Mouse (Mus musculus): ENCODE measurements at regions not wholly inside any gene's neighbourhood (a gene's known extent, or its start where the extent isn't known, plus 50 kb on each side); places are given as distances from the start of the nearest gene placed in this dataset.

GRCm38 (mm10) chr11:17859364-17860131 lies 94.1 kb downstream of the Etaa1 start:
- Histone ChIP-seq H3K36me3 (ENCODE audit: control insufficient read depth, insufficient read depth, low read length) (no peaks in the 10 kb centered on the region), H3K27ac (replicated peaks; ENCODE audit: low read depth, low read length) (no peak overlapping the region), H3K4me3 (ENCODE audit: low read depth, low read length) (no peak overlapping the region), H3K27me3 (replicated peaks; ENCODE audit: control insufficient read depth, insufficient read depth, low read length) (no peaks in the 10 kb centered on the region), H3K4me1 (ENCODE audit: control insufficient read depth, insufficient read depth, low read length) (peaks cover 6% of the 10 kb centered on the region; the same call in 1 of the 2 replicates), H3K4me2 (ENCODE audit: low read depth, low read length) (no peak overlapping the region), H3K9me3 (ENCODE audit: control insufficient read depth, low read length) (no peaks in the 10 kb centered on the region), H3K9ac (ENCODE audit: low read depth, low read length) (no peak overlapping the region)
- 45% methylated on average over 9 of the region's 9 CpGs for WGBS
- DNase-seq (ENCODE audit: low spot score) (no peak), ATAC-seq (ENCODE audit: low read depth) (no peak)

DNA sequence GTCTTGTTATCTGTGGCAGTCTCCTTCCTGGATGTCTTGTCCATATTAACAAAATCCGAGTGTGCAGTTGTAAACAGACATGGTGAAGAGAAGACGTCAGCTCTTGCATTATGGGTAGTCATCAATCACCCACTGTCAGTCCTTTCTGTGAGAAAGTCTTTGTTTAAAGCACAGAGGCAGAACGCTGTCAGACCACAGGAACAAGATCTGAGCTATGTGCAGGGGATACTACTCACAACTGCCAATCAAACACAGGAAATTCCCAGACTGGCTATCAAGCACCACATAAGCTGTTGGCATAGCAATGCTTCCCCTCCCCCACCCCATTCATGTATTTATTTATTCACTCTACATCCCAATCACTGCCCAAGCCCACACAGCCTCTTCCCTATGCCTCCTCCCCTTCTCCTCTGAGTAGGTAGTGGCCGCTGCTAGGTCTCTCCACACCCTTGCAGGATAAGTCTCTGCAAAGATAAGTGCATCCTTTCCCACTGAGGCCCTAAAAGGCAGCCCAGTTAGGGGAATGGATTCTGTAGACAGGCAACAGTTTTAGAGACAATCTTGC lies 88.8 kb downstream of the Etaa1 start:
- Histone ChIP-seq H3K4me3 (ENCODE audit: low read depth, low read length) (no peak overlapping the region), H3K4me1 (ENCODE audit: control insufficient read depth, insufficient read depth, low read length) (no peaks in the 10 kb centered on the region), H3K36me3 (ENCODE audit: control insufficient read depth, insufficient read depth, low read length) (no peaks in the 10 kb centered on the region), H3K27ac (replicated peaks; ENCODE audit: low read depth, low read length) (no peak overlapping the region), H3K4me2 (ENCODE audit: low read depth, low read length) (no peak overlapping the region), H3K9me3 (ENCODE audit: control insufficient read depth, low read length) (no peaks in the 10 kb centered on the region), H3K27me3 (replicated peaks; ENCODE audit: control insufficient read depth, insufficient read depth, low read length) (no peaks in the 10 kb centered on the region), H3K9ac (ENCODE audit: low read depth, low read length) (no peak overlapping the region)
- ATAC-seq (ENCODE audit: low read depth) (no peak), DNase-seq (ENCODE audit: low spot score) (no peak)
- WGBS = 40% methylated on average over 4 of the region's 4 CpGs

GRCm38 (mm10) chr11:17870690-17871089 lies 83.0 kb downstream of the Etaa1 start:
- Histone ChIP-seq H3K4me3 (ENCODE audit: low read depth, low read length) (no peak overlapping the region), H3K4me1 (ENCODE audit: control insufficient read depth, insufficient read depth, low read length) (no peaks in the 10 kb centered on the region), H3K4me2 (ENCODE audit: low read depth, low read length) (no peak overlapping the region), H3K9me3 (ENCODE audit: control insufficient read depth, low read length) (no peaks in the 10 kb centered on the region), H3K9ac (ENCODE audit: low read depth, low read length) (no peak overlapping the region), H3K36me3 (ENCODE audit: control insufficient read depth, insufficient read depth, low read length) (no peaks in the 10 kb centered on the region), H3K27me3 (replicated peaks; ENCODE audit: control insufficient read depth, insufficient read depth, low read length) (no peaks in the 10 kb centered on the region), H3K27ac (replicated peaks; ENCODE audit: low read depth, low read length) (no peak overlapping the region)
- 81% methylated on average over 2 of the region's 2 CpGs for WGBS
- ATAC-seq (ENCODE audit: low read depth) = no peak
- DNase-seq (ENCODE audit: low spot score) = no peak

DNA sequence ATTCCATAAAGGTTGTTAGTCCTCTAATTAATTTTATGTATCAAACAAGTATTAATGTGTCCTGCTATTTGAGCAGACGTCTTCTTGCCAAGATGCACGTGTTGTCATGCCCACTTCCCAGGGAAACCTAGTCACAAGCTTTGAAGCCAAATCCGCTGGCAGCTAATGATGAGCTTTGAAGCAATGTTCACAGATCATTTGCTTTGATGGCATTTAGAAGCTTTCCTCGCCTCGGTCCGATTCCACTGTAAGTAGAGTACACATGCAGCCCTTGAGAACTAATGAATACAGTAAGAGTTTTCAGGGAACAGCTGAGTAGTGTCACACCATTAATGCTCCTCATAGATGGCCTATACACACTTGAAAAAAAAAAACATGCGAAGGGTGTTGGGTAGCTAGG lies 81.8 kb downstream of the Etaa1 start:
- Histone ChIP-seq H3K27me3 (replicated peaks; ENCODE audit: control insufficient read depth, insufficient read depth, low read length) (no peaks in the 10 kb centered on the region), H3K4me1 (ENCODE audit: control insufficient read depth, insufficient read depth, low read length) (no peaks in the 10 kb centered on the region), H3K9ac (ENCODE audit: low read depth, low read length) (no peak overlapping the region), H3K36me3 (ENCODE audit: control insufficient read depth, insufficient read depth, low read length) (no peaks in the 10 kb centered on the region), H3K27ac (replicated peaks; ENCODE audit: low read depth, low read length) (no peak overlapping the region), H3K9me3 (ENCODE audit: control insufficient read depth, low read length) (no peaks in the 10 kb centered on the region), H3K4me2 (ENCODE audit: low read depth, low read length) (no peak overlapping the region), H3K4me3 (ENCODE audit: low read depth, low read length) (no peak overlapping the region)
- no peak for DNase-seq (ENCODE audit: low spot score)
- no peak for ATAC-seq (ENCODE audit: low read depth)
- 71% methylated on average over 7 of the region's 7 CpGs for WGBS

DNA sequence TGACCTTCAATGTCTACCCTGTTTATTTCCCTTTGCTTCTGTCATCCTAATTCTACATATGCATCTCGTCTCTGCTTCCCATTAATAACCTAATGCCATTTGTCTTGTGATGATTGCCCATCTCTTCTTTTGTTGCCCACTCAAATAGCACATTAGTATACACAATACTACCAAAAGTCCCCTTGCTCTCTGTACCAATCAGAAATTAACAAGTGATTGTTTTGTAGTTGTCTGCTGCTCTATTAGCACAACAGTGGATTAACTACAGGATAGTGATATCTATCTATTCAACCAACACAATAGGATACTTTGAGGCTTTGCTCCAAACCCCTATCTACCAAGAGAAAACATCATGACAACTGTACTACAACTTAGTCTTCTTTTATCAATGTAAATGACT lies 70.4 kb downstream of the Etaa1 start:
- DNase-seq (ENCODE audit: low spot score) (no peak), ATAC-seq (ENCODE audit: low read depth) (no peak)
- WGBS = 77% methylated on average over 1 of the region's 1 CpGs
- Histone ChIP-seq H3K9me3 (ENCODE audit: control insufficient read depth, low read length) (no peaks in the 10 kb centered on the region), H3K4me2 (ENCODE audit: low read depth, low read length) (no peak overlapping the region), H3K36me3 (ENCODE audit: control insufficient read depth, insufficient read depth, low read length) (no peaks in the 10 kb centered on the region), H3K4me1 (ENCODE audit: control insufficient read depth, insufficient read depth, low read length) (no peaks in the 10 kb centered on the region), H3K27ac (replicated peaks; ENCODE audit: low read depth, low read length) (no peak overlapping the region), H3K9ac (ENCODE audit: low read depth, low read length) (no peak overlapping the region), H3K27me3 (replicated peaks; ENCODE audit: control insufficient read depth, insufficient read depth, low read length) (no peaks in the 10 kb centered on the region), H3K4me3 (ENCODE audit: low read depth, low read length) (no peak overlapping the region)
